ENCODE assay signal across 9 mouse cellular contexts in genomic region chr10:23796551-23797503, GRCm38 (mm10). TPM values are rescaled to one million over a fixed set of nuclear protein-coding genes. Genes with fewer than 3 reads are reported as not detected.
DNase-seq lines count a peak whose midpoint lies in the region; ATAC-seq and TF ChIP-seq lines count a peak whose summit lies in the region.
"Had no signal": no experiment of that assay in that cellular context is flagged by ENCODE, and none has a peak within 500 bp of the region (broad histone marks: within the 10 kb centered on the region; RNA-seq: fewer than 3 reads in every experiment).

Gene Slc18b1 (plus strand): TSS chr10:23796986.

- TF ChIP-seq CTCF in gastrocnemius, adult 2 months (IDR thresholded peaks at IDR 0.05): no peak

- peak within 1 kb of the TSS; percentile 88 for H3K27ac ChIP-seq in gastrocnemius, adult 2 months
- peak within 1 kb of the TSS; percentile 80 for H3K27ac ChIP-seq in hindbrain, embryonic 13.5 days

- peaks cover 18% of the 10 kb centered on the region for H3K36me3 ChIP-seq in hindbrain, embryonic 13.5 days

- peak within 1 kb of the TSS; percentile 68 for H3K4me2 ChIP-seq in hindbrain, embryonic 13.5 days

- intact Hi-C loops in gastrocnemius, adult 2 months (cut with DNase I): no loop called here

- WGBS in hindbrain, embryonic 13.5 days: 3% methylated on average over 43 of the region's 43 CpGs

- H3K9ac ChIP-seq in hindbrain, embryonic 13.5 days: peak within 1 kb of the TSS; percentile 92

- no peaks in the 10 kb centered on the region for H3K9me3 ChIP-seq in hindbrain, embryonic 13.5 days

- peaks cover 20% of the 10 kb centered on the region for H3K4me1 ChIP-seq in hindbrain, embryonic 13.5 days (replicated peaks)

- H3K27me3 ChIP-seq in hindbrain, embryonic 13.5 days: no peaks in the 10 kb centered on the region

- peak within 1 kb of the TSS; percentile 81 for H3K4me3 ChIP-seq in gastrocnemius, adult 2 months
- H3K4me3 ChIP-seq in hindbrain, embryonic 13.5 days: peak within 1 kb of the TSS; percentile 61

- ATAC-seq in hindbrain, embryonic 13.5 days (ENCODE audit: low FRiP score): peak; percentile 80

- DNase-seq in lung, adult 18-20 months: peak; percentile 47 to 57
- DNase-seq in lung, postnatal 25 days (ENCODE audit: low spot score): no peak
- DNase-seq in cerebellum, postnatal 14 days: peak; percentile 48 to 56
- DNase-seq in gastrocnemius, adult 2 months: peak; percentile 59
- DNase-seq in layer of hippocampus, postnatal 36 days: peak; percentile 44 to 50
- peak; percentile 53 to 60 for DNase-seq in lung, postnatal 4 days
- peak; percentile 49 to 61 for DNase-seq in right cerebral cortex, postnatal 10 days (ENCODE audit: low spot score in 2 of 2)

RNA-seq across cellular contexts. Expression of gene Slc18b1, which starts in this region (rescaled TPM):
- total RNA-seq in gastrocnemius, adult 2 months (2021): 1 to 10 TPM; 5.5 to 6.2 TPM
- 22.0 and 22.2 TPM in 2 replicates for polyA plus RNA-seq in hindbrain, embryonic 13.5 days (2015; fragmentation: Nextera tagmentation; extraction: Ambion mirVana)
- 10 to 100 TPM; 26.2 to 26.6 TPM for total RNA-seq in layer of hippocampus, postnatal 36 days (2021)
- total RNA-seq: neutrophil, adult 5-6 weeks had no signal
